Mouse (Mus musculus) naive thymus-derived CD4-positive, alpha-beta T cell, adult 2 months (primary cell): ENCODE measurements around the gene G3bp2.

Source experiments
- DNase-seq: peaks from one replicate; pipeline ENCODE4 v3.0.0-alpha.2; 2011; ENCODE audit warnings: low read depth

The G3bp2 gene

GRCm38 (mm10) chr5:92011756-92012155 lies 71.8 kb downstream of the G3bp2 start:
- DNase-seq, result no peak

GRCm38 (mm10) chr5:92009827-92010226 lies 73.7 kb downstream of the G3bp2 start:
- no peak for DNase-seq

GRCm38 (mm10) chr5:92003011-92003410 lies 80.5 kb downstream of the G3bp2 start:
- peak; percentile 69 for DNase-seq
